Mouse (Mus musculus) kidney, postnatal 0 days (tissue): ENCODE results near the gene Rad51. TPM values are rescaled to one million over a fixed set of nuclear protein-coding genes. Genes with fewer than 3 reads are reported as not detected.

Experiments used
- ATAC-seq: fragments of 200-750 bp; cut with Nextera tagmentation; replicated peaks from 2 replicates; pipeline ENCODE4 v1.8.0; 2017; ENCODE audit warnings: low read depth, moderate number of reproducible peaks, moderate TSS enrichment, moderate library complexity; ENCODE audit not compliant: low FRiP score
- DNase-seq: peaks from one replicate; pipeline ENCODE4 v3.0.0-alpha.2; 2016; ENCODE audit warnings: low spot score
- H3K27ac ChIP-seq: fragments of 300-500 bp; sonication (generic); 2 replicates; pipeline ENCODE4 v1.5.1; 2014; ENCODE audit warnings: mild to moderate bottlenecking
- H3K27me3 ChIP-seq: fragments of 300-500 bp; sonication (generic); 2 replicates; pipeline ENCODE4 v1.6.1; 2014; ENCODE audit warnings: low read length, mixed read lengths; ENCODE audit not compliant: insufficient read depth
- H3K36me3 ChIP-seq: fragments of 300-500 bp; sonication (generic); 2 replicates; pipeline ENCODE4 v1.6.1; 2014; ENCODE audit warnings: low read length, mixed read lengths; ENCODE audit not compliant: insufficient read depth
- H3K4me1 ChIP-seq: fragments of 300-500 bp; sonication (generic); replicated peaks from 2 replicates; pipeline ENCODE4 v1.6.1; 2014; ENCODE audit warnings: antibody characterized with exemption, low read length, mixed read lengths; ENCODE audit not compliant: insufficient read depth
- H3K4me2 ChIP-seq: fragments of 300-500 bp; sonication (generic); 2 replicates; pipeline ENCODE4 v1.6.1; 2014; ENCODE audit warnings: mild to moderate bottlenecking, low read length, moderate library complexity, mixed read lengths
- H3K4me3 ChIP-seq: fragments of 300-500 bp; sonication (generic); replicated peaks from 2 replicates; pipeline ENCODE4 v1.5.1; 2014; ENCODE audit warnings: low read depth, low read length
- H3K9ac ChIP-seq: fragments of 300-500 bp; sonication (generic); 2 replicates; pipeline ENCODE4 v1.6.1; 2014; ENCODE audit warnings: low read depth, low read length
- H3K9me3 ChIP-seq: fragments of 300-500 bp; sonication (generic); replicated peaks from 2 replicates; pipeline ENCODE4 v1.6.1; 2016; ENCODE audit warnings: low read length, inconsistent platforms, mixed read lengths
- CTCF ChIP-seq: IDR thresholded peaks from 2 replicates; pipeline ENCODE4 v1.5.1; 2016; ENCODE audit warnings: antibody characterized with exemption, low read depth, mild to moderate bottlenecking, moderate library complexity
- WGBS: fragments of 180-500 bp; shearing (Covaris S2); extraction: QIAGEN DNeasy Blood & Tissue Kit; methylation state at CpG from one replicate; pipeline ENCODE4 v1.1.7; 2014; 5-methylcytosine and 5-hydroxymethylcytosine counted together
- polyA plus RNA-seq: library from polyadenylated mRNA; unstranded; fragments of >200 nt; fragmentation: Nextera tagmentation; extraction: Ambion mirVana; gene quantifications from 2 replicates; pipeline ENCODE4 v1.2.1, GENCODE M21; 2015

Gene Rad51
- polyA plus RNA-seq, 1 experiment from 2014 or later, result 17.0 TPM

DNA sequence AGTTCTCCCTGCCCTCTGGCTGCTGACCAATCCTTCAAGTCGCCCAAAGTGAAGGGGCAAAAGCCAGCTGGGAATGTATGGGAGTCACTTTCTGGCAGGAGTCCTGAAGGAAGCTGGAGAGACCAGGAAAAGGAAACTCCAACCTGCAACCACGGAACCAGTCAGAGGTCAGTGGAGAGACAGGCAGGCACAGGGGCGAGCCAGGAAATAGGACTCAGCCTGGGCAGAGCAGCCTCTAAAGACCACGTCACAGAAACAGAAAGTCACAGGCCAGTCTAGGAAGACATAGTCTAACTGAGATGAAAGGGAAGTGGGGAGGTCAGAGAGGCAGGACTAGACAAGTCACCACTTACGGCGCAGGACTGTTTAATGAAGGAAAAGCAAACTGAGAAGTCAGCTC lies 63.0 kb downstream of the Rad51 start:
- TF ChIP-seq CTCF, result no peak
- Histone ChIP-seq H3K36me3 (peaks cover 8% of the 10 kb centered on the region; the same call in 1 of the 2 replicates), H3K4me1 (peaks cover 16% of the 10 kb centered on the region), H3K4me2 (no peak overlapping the region), H3K27ac (no peak overlapping the region), H3K9ac (no peak overlapping the region), H3K9me3 (no peaks in the 10 kb centered on the region), H3K4me3 (no peak overlapping the region), H3K27me3 (no peaks in the 10 kb centered on the region)
- ATAC-seq, result no peak
- DNase-seq, result peak; percentile 39
- 48% methylated on average over 6 of the region's 6 CpGs for WGBS

DNA sequence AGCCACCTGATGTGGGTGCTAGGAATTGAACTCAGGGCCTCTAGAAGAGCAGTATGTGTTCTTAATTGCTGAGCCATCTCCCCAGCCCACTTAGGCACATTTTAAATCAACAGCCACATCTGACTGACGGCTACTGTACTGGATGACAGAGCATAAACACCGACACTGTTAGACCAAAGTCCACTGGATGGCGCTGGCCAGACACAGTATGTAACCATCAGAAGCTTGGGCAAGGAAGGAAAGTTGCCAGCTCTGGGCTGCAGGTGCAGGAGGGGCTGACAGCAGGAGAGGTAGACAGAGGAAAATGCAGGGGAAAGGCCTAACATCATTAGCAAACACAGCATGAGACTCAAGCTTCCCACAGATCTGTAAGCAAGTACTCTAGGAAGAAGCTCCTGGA lies 64.2 kb downstream of the Rad51 start:
- Histone ChIP-seq H3K4me3 (no peak overlapping the region), H3K4me2 (no peak overlapping the region), H3K27ac (no peak overlapping the region), H3K27me3 (no peaks in the 10 kb centered on the region), H3K36me3 (peaks cover 8% of the 10 kb centered on the region; the same call in 1 of the 2 replicates), H3K9ac (no peak overlapping the region), H3K9me3 (no peaks in the 10 kb centered on the region), H3K4me1 (peaks cover 16% of the 10 kb centered on the region)
- no peak for ATAC-seq
- 0 out of 2 replicates have a peak, but pooled peaks have one; percentile 25 for TF ChIP-seq CTCF
- WGBS, result 48% methylated on average over 3 of the region's 3 CpGs
- DNase-seq, result no peak

GRCm38 (mm10) chr2:119177384-119177939 lies 64.9 kb downstream of the Rad51 start:
- H3K9ac ChIP-seq, result no peak overlapping the region
- H3K36me3 ChIP-seq, result peaks cover 8% of the 10 kb centered on the region; the same call in 1 of the 2 replicates
- H3K27ac ChIP-seq, result no peak overlapping the region
- 92% methylated on average over 5 of the region's 5 CpGs for whole genome bisulfite sequencing
- H3K4me2 ChIP-seq, result no peak overlapping the region
- ATAC-seq (no peak), DNase-seq (no peak)
- H3K27me3 ChIP-seq, result no peaks in the 10 kb centered on the region
- H3K9me3 ChIP-seq, result no peaks in the 10 kb centered on the region
- H3K4me1 ChIP-seq, result peaks cover 15% of the 10 kb centered on the region
- no peak for TF ChIP-seq CTCF
- no peak overlapping the region for H3K4me3 ChIP-seq

DNA sequence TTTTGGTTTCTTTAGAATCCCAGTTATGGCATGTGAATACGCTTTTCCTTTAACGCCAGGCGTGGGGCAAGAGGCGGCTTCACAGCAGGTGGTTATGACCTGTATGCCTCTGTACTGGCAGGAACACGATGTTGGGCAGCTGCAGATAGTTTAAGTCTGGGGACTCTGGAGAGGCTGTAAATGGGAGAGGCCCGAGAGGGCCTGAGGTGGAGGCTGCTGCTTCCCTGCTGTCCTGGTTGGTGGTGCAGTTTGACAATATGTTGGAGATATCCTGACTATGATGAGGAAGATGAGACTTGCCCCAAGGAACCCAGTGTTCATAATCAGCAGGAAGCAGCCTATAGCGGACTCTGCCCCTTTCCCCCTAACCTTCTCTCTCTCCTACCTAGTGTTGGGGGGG lies 70.3 kb downstream of the Rad51 start:
- DNase-seq, result no peak
- TF ChIP-seq CTCF, result no peak
- ATAC-seq, result no peak
- WGBS, result 88% methylated on average over 7 of the region's 7 CpGs
- Histone ChIP-seq H3K27ac (no peak overlapping the region), H3K4me3 (no peak overlapping the region), H3K4me2 (no peak overlapping the region), H3K36me3 (peaks cover 22% of the 10 kb centered on the region), H3K9me3 (no peaks in the 10 kb centered on the region), H3K4me1 (no peaks in the 10 kb centered on the region), H3K9ac (no peak overlapping the region), H3K27me3 (no peaks in the 10 kb centered on the region)

DNA sequence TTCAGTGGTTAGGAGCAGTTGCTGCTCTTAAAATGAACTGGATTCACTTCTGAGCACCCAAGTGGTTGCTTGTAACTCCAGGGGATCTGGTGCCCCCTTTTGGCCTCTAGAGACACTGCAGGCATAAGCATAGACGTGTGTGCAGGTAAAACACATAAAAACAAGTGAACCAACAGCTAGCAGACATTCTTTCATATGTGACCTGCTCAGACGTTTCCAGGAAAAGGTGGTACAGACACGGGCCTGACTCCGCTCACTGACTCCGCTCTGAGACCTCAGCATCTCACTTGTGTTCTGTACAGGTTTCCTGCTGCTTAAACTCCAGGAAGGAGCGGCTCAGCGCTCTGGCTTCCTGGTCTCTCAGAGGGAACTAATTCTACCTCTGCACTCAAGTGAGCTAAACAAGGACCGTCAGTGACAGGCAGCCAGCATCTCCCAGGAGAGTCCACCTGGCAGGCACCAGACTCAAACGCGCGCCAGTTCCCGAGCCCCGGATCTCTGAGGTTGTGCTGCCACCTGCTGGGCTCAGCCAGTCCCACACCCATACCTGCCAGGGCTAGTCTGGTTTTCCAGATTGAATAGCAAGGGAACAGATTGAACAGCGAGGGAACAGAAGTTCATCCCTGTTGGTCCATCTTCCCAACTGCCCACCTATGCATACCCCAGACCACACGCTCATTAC lies 76.6 kb downstream of the Rad51 start:
- Histone ChIP-seq H3K4me3 (peak overlapping the region; percentile 15), H3K27ac (no peak overlapping the region), H3K4me2 (peak overlapping the region; percentile 58), H3K27me3 (no peaks in the 10 kb centered on the region), H3K4me1 (no peaks in the 10 kb centered on the region), H3K36me3 (peaks cover 5% of the 10 kb centered on the region), H3K9ac (no peak overlapping the region), H3K9me3 (no peaks in the 10 kb centered on the region)
- DNase-seq (peak; percentile 82), ATAC-seq (peak; percentile 73)
- TF ChIP-seq CTCF, result peak; percentile 80
- WGBS, result 7% methylated on average over 15 of the region's 15 CpGs

DNA sequence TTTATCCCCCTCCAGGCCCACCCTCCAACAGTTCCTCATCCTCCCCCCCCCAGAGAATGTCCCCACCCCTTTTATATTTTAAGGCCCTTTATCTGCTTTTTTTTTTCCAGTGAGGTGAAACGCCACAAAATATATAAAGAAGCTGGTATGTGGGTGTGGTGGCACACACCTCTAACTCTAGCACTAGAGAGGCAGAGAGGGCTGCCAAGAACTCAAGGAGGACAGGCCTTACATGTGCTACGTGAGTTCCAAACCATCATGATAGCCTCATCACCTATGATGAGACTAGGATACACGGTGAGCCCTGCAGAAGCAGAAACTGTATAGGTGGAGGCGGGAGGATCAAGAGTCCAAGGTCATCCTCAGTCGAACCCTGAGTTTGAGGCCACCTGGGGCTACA lies 78.4 kb downstream of the Rad51 start:
- no peak for ATAC-seq
- Histone ChIP-seq H3K36me3 (no peaks in the 10 kb centered on the region), H3K27me3 (no peaks in the 10 kb centered on the region), H3K27ac (no peak overlapping the region), H3K4me2 (no peak overlapping the region), H3K4me1 (no peaks in the 10 kb centered on the region), H3K9ac (no peak overlapping the region), H3K4me3 (no peak overlapping the region), H3K9me3 (no peaks in the 10 kb centered on the region)
- DNase-seq, result no peak
- 78% methylated on average over 5 of the region's 5 CpGs for WGBS
- TF ChIP-seq CTCF, result no peak
